Mouse (Mus musculus) heart, postnatal 0 days (tissue): ENCODE measurements around the gene Ccpg1.

Source experiments
- CTCF ChIP-seq: IDR thresholded peaks from 2 replicates; pipeline ENCODE4 v1.5.1; 2016; ENCODE audit warnings: antibody characterized with exemption, control low read depth, low read depth
- EP300 ChIP-seq: IDR thresholded peaks from 2 replicates; pipeline ENCODE4 v1.6.1; 2016; ENCODE audit warnings: antibody characterized with exemption, low read depth

DNA sequence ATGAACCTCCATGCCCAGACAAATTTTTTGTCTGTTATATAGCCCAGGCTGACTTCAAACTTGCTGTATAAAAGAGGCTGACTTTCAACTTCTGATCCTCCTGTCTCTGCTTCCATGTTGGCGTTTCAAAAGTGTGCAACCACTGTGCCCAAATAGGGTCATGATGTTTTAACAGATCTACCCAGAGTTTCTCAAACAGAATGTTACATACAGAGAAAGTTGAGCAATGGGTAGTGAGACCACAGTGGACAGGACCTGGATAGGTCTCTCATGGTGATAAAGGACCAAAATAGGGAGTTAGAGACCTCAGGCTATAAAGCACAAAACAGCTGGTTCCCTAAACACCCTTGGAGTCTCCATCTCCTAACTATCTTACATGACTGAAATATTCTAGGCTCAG is 45.2 kb downstream of the Ccpg1 start:
- TF ChIP-seq CTCF (no peak), EP300 (no peak)
